Mouse (Mus musculus) midbrain, embryonic 14.5 days (tissue): ENCODE results near the gene Ift22. TPM values are rescaled to one million over a fixed set of nuclear protein-coding genes. Genes with fewer than 3 reads are reported as not detected.
A peak's percentile ranks its signal among the peaks of the same experiment; 100 is the strongest.

Experiments used
- ATAC-seq: fragments of 200-750 bp; cut with Nextera tagmentation; 2 replicates; pipeline ENCODE4 v1.8.0; 2017; ENCODE audit warnings: moderate number of reproducible peaks, moderate library complexity; ENCODE audit not compliant: low FRiP score, low TSS enrichment
- DNase-seq: peaks from one replicate; pipeline ENCODE4 v3.0.0-alpha.2; 2015
- H3K27ac ChIP-seq: fragments of 300-500 bp; sonication (generic); replicated peaks from 2 replicates; pipeline ENCODE4 v1.5.1; 2014; ENCODE audit warnings: mild to moderate bottlenecking, low read depth, low read length, moderate library complexity
- H3K27me3 ChIP-seq: fragments of 300-500 bp; sonication (generic); 2 replicates; pipeline ENCODE4 v1.6.1; 2014; ENCODE audit warnings: low read length, control low read depth, mixed read lengths; ENCODE audit not compliant: control insufficient read depth, insufficient read depth
- H3K36me3 ChIP-seq: fragments of 300-500 bp; sonication (generic); 2 replicates; pipeline ENCODE4 v1.6.1; 2014; ENCODE audit warnings: low read length, control low read depth; ENCODE audit not compliant: control insufficient read depth, insufficient read depth
- H3K4me1 ChIP-seq: fragments of 300-500 bp; sonication (generic); 2 replicates; pipeline ENCODE4 v1.6.1; 2014; ENCODE audit warnings: mild to moderate bottlenecking, antibody characterized with exemption, low read length, control low read depth; ENCODE audit not compliant: control insufficient read depth, insufficient read depth
- H3K4me2 ChIP-seq: fragments of 300-500 bp; sonication (generic); 2 replicates; pipeline ENCODE4 v1.6.1; 2014; ENCODE audit warnings: mild to moderate bottlenecking, low read length, moderate library complexity
- H3K4me3 ChIP-seq: fragments of 300-500 bp; sonication (generic); replicated peaks from 2 replicates; pipeline ENCODE4 v1.5.1; 2014; ENCODE audit warnings: low read depth, low read length
- H3K9ac ChIP-seq: fragments of 300-500 bp; sonication (generic); replicated peaks from 2 replicates; pipeline ENCODE4 v1.6.1; 2014; ENCODE audit warnings: mild to moderate bottlenecking, low read length, moderate library complexity
- H3K9me3 ChIP-seq: fragments of 300-500 bp; sonication (generic); 2 replicates; pipeline ENCODE4 v1.6.1; 2016; ENCODE audit warnings: low read length, control low read depth, mixed read lengths; ENCODE audit not compliant: control insufficient read depth
- WGBS: fragments of 180-500 bp; shearing (Covaris S2); extraction: QIAGEN DNeasy Blood & Tissue Kit; methylation state at CpG from one replicate; pipeline ENCODE4 v1.1.7; 2014; 5-methylcytosine and 5-hydroxymethylcytosine counted together
- polyA plus RNA-seq: library from polyadenylated mRNA; unstranded; fragments of >200 nt; fragmentation: Nextera tagmentation; extraction: Ambion mirVana; gene quantifications from 2 replicates; pipeline ENCODE4 v1.2.1, GENCODE M21; 2014

The Ift22 gene
- polyA plus RNA-seq, 1 experiment from 2014 or later, result 133 TPM

- no peak overlapping the region for H3K27ac ChIP-seq
- no peaks in the 10 kb centered on the region for H3K4me1 ChIP-seq
- 66% methylated on average over 10 of the region's 10 CpGs for WGBS
- no peak for ATAC-seq
- no peak overlapping the region for H3K9ac ChIP-seq
- no peak overlapping the region for H3K4me3 ChIP-seq
- no peak for DNase-seq
- no peaks in the 10 kb centered on the region for H3K9me3 ChIP-seq
- H3K27me3 ChIP-seq, result no peaks in the 10 kb centered on the region
- H3K4me2 ChIP-seq, result no peak overlapping the region
- H3K36me3 ChIP-seq, result no peaks in the 10 kb centered on the region
Observed at GRCm38 (mm10) chr5:136895529-136895963, 12.4 kb upstream of the Ift22 start.

DNA sequence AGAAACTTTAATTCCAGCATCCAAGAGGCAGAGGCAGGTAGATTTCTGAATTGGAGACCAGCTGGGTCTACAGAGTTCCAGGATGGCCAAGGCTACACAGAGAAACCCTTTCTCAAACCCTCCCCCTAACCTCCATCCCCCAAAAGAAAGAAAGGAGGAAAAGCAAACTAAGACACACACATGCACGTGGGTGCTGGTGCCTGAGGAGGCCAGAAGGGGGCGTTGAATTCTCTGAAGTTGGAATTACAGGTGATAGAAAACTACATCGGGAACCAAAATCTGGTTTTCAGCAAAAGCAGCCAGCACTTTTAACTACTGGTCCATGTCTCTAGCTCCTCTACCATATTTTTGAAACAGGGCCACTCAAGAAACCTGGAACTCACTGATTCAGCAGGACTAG is 3.3 kb upstream of the Ift22 start:
- no peaks in the 10 kb centered on the region for H3K9me3 ChIP-seq
- no peaks in the 10 kb centered on the region for H3K27me3 ChIP-seq
- 66% methylated on average over 3 of the region's 3 CpGs for WGBS
- no peaks in the 10 kb centered on the region for H3K36me3 ChIP-seq
- ATAC-seq (no peak), DNase-seq (no peak)
- H3K4me3 ChIP-seq, result no peak overlapping the region
- H3K27ac ChIP-seq, result no peak overlapping the region
- H3K4me2 ChIP-seq, result no peak overlapping the region
- H3K4me1 ChIP-seq, result peaks cover 4% of the 10 kb centered on the region; the same call in 1 of the 2 replicates
- no peak overlapping the region for H3K9ac ChIP-seq

DNA sequence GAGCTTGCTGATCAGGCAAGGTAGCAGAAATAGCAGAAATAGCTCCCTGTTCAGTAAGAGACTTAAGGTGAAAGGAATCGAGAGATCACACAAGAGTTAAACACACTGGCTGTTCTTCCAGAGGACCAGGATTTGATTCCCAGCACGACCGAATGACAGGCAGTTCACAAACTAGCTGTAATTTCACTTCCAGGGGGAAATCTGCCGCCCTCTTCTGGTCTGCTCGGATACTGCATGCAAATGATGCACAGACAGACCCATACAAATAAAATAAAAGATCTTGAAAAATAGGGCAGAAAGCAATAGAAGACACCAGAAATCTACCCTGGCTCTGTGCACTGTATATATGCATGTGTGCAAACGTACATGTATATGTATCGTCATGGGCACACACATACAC is 2.3 kb upstream of the Ift22 start:
- Histone ChIP-seq H3K4me1 (peaks cover 4% of the 10 kb centered on the region; the same call in 1 of the 2 replicates), H3K36me3 (no peaks in the 10 kb centered on the region), H3K4me2 (no peak overlapping the region), H3K9me3 (no peaks in the 10 kb centered on the region), H3K27ac (no peak overlapping the region), H3K4me3 (no peak overlapping the region), H3K27me3 (no peaks in the 10 kb centered on the region), H3K9ac (no peak overlapping the region)
- ATAC-seq, result no peak
- DNase-seq, result no peak
- 51% methylated on average over 7 of the region's 7 CpGs for WGBS

DNA sequence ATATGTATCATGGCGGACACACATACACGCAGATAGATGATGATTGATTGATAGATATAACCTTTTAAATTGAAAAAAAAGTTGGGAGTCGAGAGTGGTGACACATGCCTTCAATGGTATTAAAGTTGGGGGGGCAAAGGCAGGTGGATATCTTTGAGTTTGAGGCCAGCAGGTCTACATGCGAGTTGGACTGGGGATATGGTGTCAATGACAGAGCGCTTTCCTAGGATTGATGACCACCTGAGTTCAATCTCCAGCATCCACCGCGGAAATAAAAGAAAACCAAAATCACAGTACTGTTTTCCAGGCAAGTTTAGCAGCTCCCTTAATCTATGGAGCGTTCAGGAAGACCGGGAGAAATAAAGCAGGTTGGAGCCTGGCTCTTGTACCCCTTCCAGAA is 363 bp upstream of the Ift22 start:
- Histone ChIP-seq H3K4me2 (peak overlapping the region; percentile 48), H3K27ac (peak overlapping the region; percentile 32; the same call in 1 of the 2 replicates), H3K9me3 (no peaks in the 10 kb centered on the region), H3K36me3 (peaks cover 18% of the 10 kb centered on the region), H3K4me3 (peak overlapping the region; percentile 50), H3K9ac (peak overlapping the region; percentile 51; the same call in 1 of the 2 replicates), H3K4me1 (peaks cover 4% of the 10 kb centered on the region; the same call in 1 of the 2 replicates), H3K27me3 (no peaks in the 10 kb centered on the region)
- ATAC-seq (0 out of 2 replicates have a peak, but pooled peaks have one; percentile 4), DNase-seq (no peak)
- WGBS, result 40% methylated on average over 9 of the region's 9 CpGs

DNA sequence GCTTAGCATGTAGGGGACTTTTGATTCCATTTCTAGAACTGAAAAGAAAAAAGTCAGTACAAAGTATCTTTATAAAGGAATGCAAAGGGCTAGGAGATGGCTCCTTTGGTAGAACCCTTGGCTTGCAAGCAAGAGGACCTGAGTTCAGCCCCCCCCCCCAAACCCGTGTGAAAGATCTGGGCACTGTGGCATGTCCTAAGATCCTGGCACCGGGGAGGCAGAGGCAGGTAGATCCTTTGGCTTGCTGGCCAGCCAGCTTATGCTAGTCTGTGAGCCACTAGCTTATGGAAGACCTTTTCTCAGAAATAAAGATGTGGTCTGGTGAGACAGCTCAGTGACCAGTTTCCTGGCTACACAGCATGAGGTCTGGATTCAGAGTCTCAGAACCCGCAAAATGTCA is 6.2 kb downstream of the Ift22 start:
- no peaks in the 10 kb centered on the region for H3K27me3 ChIP-seq
- H3K9ac ChIP-seq, result no peak overlapping the region
- no peak overlapping the region for H3K4me3 ChIP-seq
- whole genome bisulfite sequencing, result 83% methylated on average over 3 of the region's 3 CpGs
- DNase-seq (no peak), ATAC-seq (no peak)
- peaks cover 30% of the 10 kb centered on the region for H3K36me3 ChIP-seq
- H3K27ac ChIP-seq, result no peak overlapping the region
- no peak overlapping the region for H3K4me2 ChIP-seq
- no peaks in the 10 kb centered on the region for H3K4me1 ChIP-seq
- H3K9me3 ChIP-seq, result no peaks in the 10 kb centered on the region

DNA sequence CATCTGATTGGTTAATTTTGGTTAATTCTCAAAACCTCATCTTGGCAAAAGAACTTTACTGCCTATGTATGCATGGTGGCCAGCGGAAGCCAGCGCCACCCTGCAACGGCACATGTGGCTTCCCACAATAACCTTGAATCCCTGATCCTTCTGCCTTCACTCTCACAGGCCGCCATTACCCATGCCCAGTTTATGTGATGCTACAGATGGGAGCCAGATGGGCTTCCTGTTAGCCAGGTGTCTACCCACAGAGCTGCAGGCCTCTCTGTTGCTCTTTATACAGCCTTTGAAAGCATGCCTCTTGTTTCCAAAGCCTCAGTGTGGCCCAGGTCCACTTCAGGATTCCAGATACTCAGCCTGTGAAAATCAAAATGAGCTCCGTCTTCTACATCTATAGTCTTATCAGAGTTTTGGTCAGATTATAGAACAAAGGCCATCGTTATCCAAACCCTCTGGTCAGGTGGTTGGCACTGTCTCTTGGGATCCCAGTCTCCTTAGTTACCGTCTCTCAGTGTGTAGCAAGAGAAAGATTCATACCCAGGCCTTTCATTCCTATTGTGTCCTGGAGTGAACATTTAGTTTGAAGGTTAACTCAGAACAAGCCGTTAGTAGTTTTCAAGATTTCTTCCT is 9.8 kb downstream of the Ift22 start:
- Histone ChIP-seq H3K4me3 (no peak overlapping the region), H3K36me3 (peaks cover 11% of the 10 kb centered on the region), H3K9ac (no peak overlapping the region), H3K4me1 (peaks cover 5% of the 10 kb centered on the region; the same call in 1 of the 2 replicates), H3K27ac (no peak overlapping the region), H3K4me2 (no peak overlapping the region), H3K27me3 (no peaks in the 10 kb centered on the region), H3K9me3 (no peaks in the 10 kb centered on the region)
- DNase-seq (no peak), ATAC-seq (no peak)
- 94% methylated on average over 8 of the region's 8 CpGs for WGBS

- Histone ChIP-seq H3K27me3 (no peaks in the 10 kb centered on the region), H3K36me3 (no peaks in the 10 kb centered on the region), H3K4me3 (peak overlapping the region; percentile 57), H3K4me1 (peaks cover 5% of the 10 kb centered on the region; the same call in 1 of the 2 replicates), H3K9ac (peak overlapping the region; percentile 63), H3K9me3 (no peaks in the 10 kb centered on the region), H3K4me2 (peak overlapping the region; percentile 81), H3K27ac (peak overlapping the region; percentile 58)
- 4% methylated on average over 38 of the region's 38 CpGs for WGBS
- ATAC-seq (peak; percentile 86), DNase-seq (peak; percentile 93)
Observed at GRCm38 (mm10) chr5:136918655-136919472, 10.9 kb downstream of the Ift22 start.

DNA sequence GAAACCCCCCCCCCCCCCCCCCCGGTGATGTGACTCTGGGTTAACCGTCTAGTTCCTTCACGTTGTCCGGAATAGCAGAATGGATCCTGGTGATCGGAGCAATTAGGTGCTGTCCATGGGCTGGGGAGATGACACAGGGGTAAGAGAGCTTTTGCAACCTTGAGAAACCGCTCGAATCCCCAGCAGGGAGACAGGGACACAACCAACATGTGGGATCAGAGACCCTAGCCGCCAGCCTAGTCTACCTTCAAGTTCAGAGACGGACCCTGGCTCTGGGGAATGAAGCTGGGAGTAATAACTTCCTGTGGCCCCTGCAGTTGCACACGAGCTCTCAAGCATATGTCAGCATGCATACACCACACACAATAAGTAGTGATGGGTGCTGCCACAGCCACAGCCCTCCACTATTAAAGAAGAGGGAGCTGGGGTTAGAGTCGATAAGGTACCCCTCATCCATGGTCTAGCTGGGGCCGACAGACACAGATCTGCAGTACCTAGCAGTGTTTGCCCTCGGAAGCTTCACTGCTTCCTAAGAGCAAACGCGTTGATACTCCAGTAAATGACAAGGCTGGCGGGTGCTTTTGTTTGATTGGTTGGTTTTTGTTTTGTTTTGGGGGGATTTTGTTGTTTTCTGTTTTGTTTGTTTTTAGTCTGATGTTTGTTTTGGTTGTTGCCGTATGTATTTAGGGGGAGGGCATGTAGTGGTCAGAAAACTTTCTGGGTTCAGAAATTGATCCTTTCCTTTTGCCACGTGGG is 11.8 kb downstream of the Ift22 start:
- no peak overlapping the region for H3K27ac ChIP-seq
- ATAC-seq, result 0 out of 2 replicates have a peak, but pooled peaks have one; percentile 31
- peak overlapping the region; percentile 81 for H3K4me2 ChIP-seq
- no peaks in the 10 kb centered on the region for H3K27me3 ChIP-seq
- H3K9me3 ChIP-seq, result no peaks in the 10 kb centered on the region
- no peaks in the 10 kb centered on the region for H3K36me3 ChIP-seq
- peak overlapping the region; percentile 57 for H3K4me3 ChIP-seq
- peaks cover 5% of the 10 kb centered on the region; the same call in 1 of the 2 replicates for H3K4me1 ChIP-seq
- DNase-seq, result peak; percentile 24
- 21% methylated on average over 18 of the region's 18 CpGs for whole genome bisulfite sequencing
- peak overlapping the region; percentile 63 for H3K9ac ChIP-seq
